Mouse (Mus musculus) adrenal gland (tissue): ENCODE results near the gene Map3k3.

Experiments
- intact Hi-C: fragments of 180-260 bp; cut with DNase I; formaldehyde crosslinking; loops from one replicate; pipeline ENCODE4 v1.15.1; 2025

Map3k3 gene

DNA sequence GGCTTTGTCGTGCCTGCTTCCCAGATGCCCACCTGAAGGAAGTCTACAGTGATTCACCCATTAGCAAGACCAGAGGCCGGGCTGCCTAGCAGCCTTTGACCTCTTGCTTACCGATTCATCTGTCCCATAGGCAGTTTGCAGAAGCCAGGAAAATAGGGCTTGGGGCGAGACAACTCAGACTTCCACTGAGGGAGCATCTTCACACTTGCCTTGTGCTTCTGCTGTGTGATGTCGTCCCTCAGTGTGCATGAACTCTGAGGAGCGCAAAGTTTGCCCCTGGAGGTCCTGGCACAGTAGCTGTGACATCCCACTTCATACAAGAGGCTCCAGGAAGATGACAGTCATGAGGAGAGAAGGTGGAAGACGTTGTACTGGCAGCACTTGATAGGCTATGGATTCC lies 72.7 kb downstream of the Map3k3 start:
- intact Hi-C loops = no loop called here

DNA sequence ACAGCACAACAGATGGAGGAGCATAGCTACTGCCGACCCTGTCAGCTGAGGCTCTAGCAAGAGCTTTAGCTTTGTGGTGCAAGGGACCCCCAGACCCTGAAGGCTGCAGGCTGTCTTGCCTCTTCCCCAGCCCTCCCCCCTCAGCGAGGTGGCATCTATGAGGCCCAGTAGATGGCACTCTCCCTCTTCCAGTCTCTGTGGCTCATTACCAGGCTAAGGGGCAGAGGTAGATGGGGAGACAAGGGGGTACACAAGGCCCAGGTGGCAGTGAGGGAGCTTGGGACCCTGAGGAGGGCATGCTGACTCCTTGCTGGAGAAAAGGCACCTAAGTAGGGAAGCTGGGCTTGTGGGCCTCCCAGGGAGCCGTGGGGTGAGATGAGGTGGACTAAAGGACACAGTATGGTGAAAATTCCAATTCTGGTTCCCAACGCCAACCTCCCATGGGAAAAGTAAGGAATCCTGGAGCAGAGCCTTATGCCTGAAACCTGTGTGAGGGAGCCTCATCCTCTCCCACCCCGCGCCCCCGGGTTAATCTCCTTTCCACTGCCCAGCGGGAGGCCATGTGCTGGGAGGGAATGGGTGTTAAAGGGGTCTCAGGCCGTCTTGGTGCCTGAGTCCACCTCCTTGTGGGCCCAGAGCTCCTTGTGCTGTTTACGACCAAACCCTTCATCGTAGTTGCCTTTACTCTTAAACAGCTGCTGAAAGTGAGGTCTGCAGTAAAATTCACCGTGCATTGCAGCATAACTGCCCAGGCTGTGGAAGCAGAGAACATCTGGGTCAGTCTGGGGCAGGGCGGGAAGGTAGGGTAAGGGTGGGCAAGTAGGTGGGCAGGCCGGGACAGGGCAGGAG lies 73.9 kb downstream of the Map3k3 start:
- intact Hi-C loops = no loop called here

DNA sequence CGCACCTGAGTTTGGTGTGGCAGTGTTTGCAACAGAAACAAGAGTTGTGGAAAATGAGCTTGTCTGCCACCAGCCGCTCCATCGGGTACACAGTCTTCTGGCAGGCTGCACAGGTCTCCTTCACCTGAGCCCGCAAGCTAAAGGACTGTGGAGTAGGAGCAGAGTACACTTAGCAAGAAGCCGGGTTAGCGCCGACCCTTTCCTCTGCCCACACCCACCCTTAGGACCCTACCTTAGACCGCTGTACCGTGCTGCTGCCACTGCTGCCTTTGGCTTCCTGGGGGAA lies 74.5 kb downstream of the Map3k3 start:
- intact Hi-C loops = no loop called here

DNA sequence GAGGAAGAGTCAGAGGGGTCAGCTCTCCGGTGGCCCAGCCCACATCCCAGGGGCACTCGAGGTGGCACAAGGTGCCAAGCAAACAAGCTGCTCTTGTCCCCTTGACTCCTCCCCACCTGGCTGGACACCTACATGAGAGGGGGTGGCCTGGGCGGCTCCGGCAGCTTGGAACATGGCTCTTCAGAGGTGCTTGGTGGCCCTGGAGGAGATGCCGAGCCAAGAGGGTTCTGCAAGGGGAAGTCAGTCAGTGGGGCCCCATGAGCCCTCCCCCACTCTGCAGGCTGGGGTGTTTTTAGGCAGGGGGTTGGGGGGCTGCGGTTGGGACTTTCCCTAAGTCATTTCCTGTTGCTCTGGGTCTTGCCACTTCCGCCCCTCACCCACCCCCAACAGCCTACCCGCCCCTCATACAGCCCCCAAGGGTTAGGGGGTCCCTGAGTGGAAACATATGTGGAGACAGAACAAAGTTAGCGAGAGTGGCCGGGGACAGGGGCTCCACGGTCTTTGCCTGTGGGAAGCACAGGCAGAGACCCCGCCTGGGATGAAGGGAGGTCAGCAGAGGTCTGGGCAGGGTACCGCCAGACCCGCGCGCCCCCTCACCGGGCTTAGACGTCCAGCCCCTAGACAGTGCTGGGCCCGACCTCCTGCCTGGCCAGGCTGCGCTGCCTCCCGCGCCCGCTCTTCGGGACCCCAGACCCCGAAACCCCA lies 75.0 kb downstream of the Map3k3 start:
- intact Hi-C loops = no loop called here

DNA sequence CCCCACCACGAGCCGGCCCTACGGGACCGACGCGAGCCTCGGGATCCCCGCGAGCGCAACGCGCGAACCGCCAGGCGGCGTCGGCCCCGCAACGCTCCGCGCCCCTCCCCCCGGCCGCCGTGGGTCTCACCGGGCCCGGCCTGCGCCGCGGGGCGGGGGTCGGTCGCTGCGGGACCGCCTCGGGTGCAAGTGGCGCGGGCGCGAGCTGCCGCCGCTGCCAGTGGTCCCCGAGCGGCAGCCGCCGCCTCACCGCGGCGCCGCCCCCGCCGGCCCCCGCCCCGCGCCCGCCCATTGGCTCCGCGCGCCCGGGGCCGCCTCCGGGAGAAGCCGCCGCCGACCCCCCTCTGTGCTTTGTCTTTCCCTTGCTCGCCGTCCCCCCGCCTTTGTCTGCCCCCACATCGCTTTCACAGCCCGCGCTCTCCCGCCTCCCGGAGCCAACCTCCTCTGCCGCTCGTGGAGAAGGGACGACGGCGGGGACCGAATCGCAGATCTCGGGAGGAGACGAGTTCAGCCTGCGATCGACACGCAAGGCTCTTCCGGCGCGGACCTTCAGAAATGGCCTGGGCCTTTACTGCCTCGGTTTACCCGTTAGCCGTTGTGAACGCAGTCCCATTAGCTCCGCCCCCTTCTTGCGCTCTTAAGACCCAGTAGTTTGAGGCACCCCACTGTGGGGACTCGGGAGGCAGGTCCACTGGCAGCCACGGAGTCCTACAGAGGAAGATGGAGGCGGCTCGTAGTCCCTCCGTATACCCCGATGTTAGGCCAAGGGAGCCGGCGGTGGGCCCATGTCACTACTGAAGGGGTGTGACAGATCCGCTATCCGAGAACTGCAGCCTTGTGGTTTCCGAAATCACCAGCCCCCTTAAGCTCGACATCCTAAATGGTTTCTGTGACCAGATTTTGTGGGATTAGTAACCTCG lies 75.8 kb downstream of the Map3k3 start:
- intact Hi-C loops = loop anchor here (5.0 kb wide), 1 partner anchor 37 kb away; no protein-coding TSS in a partner anchor

DNA sequence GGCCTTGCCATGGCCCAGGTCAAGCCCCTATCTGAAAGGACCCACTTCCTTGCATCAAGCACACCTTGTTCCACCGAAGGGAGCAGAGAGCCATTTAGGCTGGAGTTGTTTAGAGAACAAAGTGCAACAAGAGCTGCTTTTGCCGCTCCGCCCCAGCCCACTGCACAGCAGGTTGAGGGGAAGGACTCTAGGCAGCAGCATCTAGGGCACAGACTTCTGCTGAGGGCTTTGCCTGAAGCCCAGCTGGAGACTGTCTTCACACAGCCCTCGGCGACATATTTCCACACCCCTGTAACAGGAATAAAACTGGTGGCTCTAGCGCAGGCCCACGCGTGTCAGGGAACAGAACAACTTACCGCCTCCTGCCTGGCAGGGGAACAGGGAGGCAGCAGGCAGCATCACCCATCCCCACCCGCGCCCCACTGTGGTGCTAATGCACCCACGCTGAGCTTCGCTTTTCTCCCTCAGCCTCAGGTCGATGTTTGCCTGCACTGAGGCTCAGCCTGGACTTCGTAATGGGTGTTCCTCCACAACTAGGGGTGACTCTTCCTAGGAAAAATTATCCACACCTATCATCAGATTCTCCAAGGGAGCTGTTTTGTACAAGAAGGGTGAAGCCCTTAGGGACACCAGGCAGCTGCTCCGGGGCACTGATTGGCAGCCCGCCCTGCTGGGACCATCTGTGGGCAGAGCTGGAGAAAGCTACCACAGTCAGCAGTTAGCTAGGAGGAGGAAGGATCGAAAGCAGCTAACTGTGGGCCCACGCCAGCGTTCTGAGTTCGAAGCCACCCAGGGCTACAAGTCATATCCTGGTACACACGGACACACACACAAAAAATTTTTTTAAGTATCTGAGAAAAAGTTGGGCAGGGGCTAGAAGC lies 76.7 kb downstream of the Map3k3 start, which contains the start of the genes Gm10840 and Limd2:
Gene Gm10840 (plus strand): TSS at position 10 of the 881 bp plus-strand sequence.
Gene Limd2 (minus strand): TSS at position 20 of the 881 bp plus-strand sequence.
- intact Hi-C loops = loop anchor here (5.0 kb wide), 1 partner anchor 36 kb away; no protein-coding TSS in a partner anchor

DNA sequence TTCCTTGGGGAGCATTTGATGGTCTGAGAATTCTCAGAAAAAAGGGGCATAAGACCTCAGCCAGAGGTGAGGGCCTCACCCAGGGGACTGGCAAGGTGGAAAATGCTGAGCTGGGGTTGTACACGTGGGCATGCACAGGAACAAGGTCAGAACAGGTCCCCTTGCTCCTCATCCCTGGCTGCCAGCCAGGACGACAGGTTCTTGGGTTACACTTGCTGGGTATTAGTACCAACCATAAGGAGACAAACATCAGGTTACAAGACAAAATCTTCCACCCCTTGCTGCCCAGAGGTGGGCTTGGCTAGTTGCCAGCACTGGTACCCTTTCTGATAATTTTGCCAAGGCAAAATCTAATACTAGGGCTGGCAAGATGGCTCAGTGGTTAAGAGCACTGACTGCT lies 77.8 kb downstream of the Map3k3 start:
- intact Hi-C loops = loop anchor here (5.0 kb wide), 1 partner anchor 35 kb away; no protein-coding TSS in a partner anchor

DNA sequence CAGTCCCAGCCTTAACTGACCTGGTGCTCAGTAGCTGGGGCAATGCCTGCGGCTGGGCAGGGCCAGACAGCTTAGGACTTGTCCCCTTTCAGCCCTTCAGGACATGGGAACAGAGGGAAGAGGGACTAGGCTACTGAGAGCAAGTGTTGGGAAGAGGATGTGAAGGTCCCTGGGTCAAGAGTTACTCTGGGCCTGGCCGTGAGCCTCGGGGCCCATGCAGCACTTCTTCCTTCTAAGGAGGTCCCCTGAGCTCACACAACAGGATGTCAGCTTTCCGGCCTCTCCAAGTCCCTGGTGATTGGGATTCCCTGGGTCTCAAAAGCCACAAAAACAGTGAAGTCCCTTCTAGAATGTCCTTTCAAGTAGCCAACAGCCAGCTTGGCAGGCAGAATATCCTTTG lies 79.1 kb downstream of the Map3k3 start:
- intact Hi-C loops = loop anchor here (5.0 kb wide), 1 partner anchor 34 kb away; no protein-coding TSS in a partner anchor

DNA sequence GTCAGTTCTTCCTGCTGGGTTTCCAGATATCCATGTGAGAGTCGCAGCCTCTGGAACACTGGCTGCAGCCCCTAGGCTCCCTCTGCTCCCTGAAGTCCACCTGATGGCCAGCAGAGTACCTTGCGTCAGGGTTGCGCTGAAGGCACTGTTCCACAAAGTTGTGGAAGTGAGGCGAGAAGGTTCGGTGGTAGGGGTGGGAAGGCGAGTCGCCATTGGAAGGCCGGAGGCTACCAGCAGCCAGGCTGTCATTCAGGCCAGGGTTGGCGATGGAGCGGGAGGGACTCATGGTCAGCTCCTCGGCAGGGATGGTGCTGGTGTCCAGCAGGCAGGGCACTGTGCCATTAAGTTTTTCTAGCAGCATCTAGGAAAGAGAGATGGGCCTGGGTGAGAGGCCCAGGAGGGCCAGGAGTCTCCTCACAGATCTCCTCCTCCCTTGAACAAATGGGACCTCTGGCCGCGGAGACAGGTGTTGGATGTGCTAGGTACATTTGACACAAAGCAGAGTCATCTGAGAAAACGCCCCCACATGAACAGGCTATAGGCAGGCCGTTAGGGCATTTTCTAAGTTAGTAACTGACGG lies 80.3 kb downstream of the Map3k3 start:
- intact Hi-C loops = loop anchor here (5.0 kb wide), 1 partner anchor 33 kb away; no protein-coding TSS in a partner anchor

DNA sequence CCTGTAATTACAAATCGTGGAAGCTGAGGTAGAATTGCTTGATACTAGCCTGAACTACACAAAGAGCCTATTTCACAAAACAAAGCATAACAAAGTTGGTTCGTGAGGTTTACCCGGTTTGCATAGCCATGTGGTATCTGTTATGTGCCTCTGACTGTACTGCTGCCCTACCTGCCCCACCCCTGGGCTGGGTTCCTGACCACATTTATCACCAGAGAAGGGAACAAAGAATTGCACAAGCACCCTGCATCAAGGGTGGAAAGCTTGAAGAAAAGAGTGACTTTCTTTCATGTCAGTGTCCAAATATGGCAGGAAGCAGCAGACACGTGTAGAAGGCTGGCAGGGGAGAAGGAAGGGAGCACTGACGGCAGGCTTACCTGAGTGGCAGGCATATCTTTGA lies 83.0 kb downstream of the Map3k3 start:
- intact Hi-C loops = no loop called here

DNA sequence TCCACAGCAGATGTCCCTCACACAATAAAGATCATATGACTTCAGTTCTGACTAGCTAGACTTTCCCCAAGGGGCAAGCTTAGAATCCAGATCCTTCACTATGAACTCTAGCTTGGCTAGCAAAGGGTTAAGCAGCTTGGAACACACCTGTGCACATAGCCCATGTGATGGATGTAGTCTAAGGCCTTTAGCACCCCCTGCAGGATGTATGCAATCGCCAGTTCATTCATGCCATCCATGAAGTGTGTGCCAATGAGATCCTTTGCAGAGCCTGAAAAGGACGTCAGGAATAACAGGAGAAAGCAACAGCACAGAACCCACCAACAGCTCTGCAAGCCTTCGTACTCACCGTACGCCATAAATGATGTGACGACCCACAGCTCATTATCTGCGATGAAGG lies 86.4 kb downstream of the Map3k3 start:
- intact Hi-C loops = no loop called here

DNA sequence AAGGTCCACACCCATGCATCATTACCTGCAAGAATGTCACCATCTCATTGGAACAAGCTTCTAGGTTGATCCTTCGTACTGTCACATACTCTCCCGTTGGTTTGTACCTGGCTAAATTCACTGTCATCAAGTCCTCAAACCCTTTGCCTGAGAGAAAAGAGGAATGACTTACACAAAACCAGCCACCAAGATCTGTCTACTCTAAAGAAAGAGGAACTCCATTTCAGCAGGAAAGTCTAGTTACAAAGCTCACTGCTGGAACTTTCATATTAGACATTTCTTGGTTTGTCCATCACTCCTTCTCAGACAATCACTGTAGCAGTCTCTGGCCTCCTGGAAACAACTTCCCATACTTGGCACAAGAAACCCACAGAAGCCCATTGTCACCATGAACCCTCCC lies 88.8 kb downstream of the Map3k3 start:
- intact Hi-C loops = no loop called here

DNA sequence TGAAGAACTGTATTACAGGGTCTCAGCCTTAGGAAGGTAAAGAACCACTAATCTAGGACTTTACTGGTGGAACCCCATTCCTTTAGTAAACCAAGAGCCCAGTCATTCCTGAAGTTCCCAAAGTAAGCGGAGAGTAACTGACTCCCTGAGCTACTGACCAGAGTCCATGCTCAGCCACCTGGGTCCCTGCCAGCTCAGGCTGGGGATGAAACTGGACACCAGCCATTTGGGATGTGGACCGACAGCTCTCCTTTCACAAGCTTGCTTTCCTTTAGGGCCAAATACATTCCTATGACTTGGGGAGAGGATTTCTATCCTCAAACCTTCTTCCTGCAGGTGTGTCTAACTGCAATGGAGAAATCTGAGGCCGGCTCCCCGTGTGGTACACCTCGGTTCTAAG lies 90.0 kb downstream of the Map3k3 start:
- intact Hi-C loops = no loop called here

DNA sequence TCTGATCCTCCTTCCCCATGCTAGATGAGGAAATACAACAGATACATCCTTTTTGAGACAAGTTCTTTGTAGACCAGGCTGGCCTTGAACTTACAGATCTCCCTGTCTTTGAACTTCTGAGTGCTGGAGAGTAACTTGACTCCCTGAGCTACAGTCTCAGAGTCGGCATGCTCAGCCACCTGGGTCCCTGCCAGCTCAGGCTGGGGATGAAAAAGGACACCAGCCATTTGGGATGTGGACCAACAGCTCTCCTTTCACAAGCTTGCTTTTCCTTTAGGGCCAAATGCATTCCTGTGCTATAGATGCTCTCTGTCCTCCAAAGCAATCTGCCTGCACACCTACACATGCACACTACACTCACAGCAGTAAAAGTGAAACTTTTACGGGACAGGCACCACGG lies 90.7 kb downstream of the Map3k3 start:
- intact Hi-C loops = no loop called here

DNA sequence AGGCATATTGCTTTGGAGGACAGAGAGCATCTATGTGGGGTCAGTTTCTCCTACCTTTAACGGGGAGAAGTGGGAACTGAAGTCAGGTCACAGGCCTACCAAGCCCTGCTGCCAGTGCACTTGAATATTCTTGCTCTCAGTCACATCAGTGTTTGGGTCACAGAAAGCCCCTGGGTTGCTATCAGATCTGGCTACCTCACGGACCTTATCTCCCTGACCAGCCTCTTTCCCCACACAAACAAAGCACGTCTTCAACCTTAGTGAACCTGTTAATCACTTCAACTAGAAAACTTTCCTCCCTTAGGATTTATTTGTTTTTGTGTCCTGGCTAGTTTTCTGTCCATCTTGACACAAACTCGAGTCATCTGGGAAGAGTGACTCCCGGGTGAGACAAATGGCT lies 92.0 kb downstream of the Map3k3 start:
- intact Hi-C loops = no loop called here

DNA sequence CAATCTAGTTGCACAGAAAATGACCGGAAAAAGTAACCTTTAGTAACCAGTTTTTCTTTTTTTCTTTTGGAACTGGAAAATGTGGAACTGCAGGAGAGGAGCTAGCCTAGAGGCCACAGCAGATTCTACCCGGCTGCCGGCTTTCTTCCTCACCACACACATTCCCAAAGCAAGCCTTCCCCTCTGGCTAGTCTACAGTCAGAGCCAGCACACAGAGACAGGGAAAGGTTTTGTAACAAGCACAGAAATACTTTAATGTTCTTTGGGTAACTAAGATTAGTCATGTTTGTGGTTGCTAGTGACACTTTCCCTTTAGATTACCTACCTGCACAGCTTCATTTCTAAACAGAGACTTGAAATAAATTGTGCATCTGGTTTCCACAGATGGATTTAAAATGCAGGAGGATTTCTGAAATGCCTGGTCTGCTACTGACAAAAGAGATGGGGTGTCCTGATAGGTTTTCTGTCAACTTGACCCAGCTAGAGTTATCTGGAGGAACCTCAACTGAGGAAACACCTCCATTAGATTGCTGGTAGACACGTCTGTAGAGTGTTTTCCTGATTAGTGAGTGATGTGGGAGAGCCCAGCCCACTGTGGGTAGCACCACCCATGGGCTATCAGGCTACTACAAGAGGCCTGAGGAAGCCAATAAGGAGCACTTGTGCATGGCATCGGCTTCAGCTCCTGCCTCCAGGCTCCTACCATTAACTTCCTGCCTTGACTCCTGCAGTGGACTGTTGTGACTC lies 93.8 kb downstream of the Map3k3 start:
- intact Hi-C loops = no loop called here

DNA sequence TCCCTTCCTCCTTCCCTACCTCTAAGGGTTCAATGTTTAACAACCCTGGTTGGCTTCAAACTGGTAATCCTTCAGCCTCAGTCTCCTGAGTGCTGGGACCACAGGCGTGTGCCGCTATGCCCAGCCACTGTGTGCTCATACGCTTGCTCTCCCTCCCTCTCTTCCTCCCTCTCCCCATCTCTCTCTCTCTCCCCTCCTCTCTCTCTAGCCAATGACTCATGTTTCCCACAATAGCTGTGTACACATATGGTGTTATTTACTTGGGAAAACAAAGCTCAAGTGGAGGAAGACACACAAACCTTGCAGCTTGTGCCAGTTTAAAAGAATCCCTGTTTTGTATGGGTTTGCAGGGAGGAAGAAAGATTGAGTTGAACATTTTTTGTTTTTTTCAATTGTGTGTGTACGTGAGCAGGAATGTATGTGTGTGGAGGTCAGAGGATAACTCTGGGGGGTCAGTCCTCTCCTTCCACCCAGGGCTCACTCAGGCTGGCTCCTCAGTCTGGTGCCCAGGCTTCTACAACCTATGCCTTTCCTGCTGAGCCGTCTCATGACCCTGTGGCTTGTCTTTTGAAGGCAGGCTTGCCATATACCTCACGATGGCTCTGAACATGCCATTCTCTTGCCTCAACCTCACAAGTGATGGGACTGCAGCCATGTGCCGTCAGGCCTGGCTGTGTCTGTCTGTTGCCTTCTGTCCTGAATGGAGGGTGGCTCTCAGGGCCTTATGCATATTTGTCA lies 95.5 kb downstream of the Map3k3 start:
- intact Hi-C loops = no loop called here

DNA sequence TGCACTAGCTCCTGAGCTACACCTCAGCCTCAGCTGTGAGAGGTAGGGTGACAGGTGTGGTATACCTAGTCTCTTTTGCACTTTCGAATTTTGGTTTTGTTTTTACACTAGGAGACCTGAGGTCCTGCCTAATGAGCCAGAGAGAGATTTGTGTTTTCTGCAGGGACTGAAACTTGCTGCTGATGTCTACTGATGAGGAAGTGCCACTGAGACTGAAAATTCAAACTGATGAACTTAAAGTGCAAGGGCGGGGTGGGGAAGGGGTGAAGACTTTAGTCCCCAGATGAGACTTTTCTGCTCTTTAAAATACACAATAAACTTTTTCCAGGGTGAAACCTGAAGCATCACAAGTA lies 96.0 kb downstream of the Map3k3 start:
- intact Hi-C loops = no loop called here

DNA sequence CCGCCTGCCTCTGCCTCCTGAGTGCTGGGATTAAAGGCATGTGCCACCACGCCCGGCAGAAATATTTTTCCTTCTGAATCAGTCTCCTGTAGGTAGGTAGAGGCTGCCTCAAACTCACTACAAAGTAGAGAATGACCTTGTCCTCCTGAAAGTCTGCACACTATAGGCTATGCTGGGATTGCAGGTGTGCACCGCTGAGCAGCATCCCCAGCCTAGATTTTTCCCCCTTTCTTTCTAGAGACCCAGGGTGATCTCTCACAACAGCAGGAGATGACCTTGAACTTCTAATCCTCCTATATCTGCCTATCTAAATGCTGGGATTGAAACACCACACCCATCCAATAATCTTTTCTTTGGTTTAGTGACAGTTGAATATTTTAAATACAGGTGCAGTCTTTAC lies 102.9 kb downstream of the Map3k3 start:
- intact Hi-C loops = no loop called here
